ENCODE assay signal across 13 mouse cellular contexts in genomic region chr1:90909161-90909560, GRCm38 (mm10). TPM values are rescaled to one million over a fixed set of nuclear protein-coding genes. Genes with fewer than 3 reads are reported as not detected.
DNase-seq lines count a peak whose midpoint lies in the region; ATAC-seq and TF ChIP-seq lines count a peak whose summit lies in the region.
"Had no signal": no experiment of that assay in that cellular context is flagged by ENCODE, and none has a peak within 500 bp of the region (broad histone marks: within the 10 kb centered on the region; RNA-seq: fewer than 3 reads in every experiment).

No protein-coding gene starts in this region.

- peak overlapping the region; percentile 39; the same call in 1 of the 2 replicates for H3K9ac ChIP-seq in lung, embryonic 16.5 days (ENCODE audit: low read length)
- H3K9ac ChIP-seq: liver, embryonic 13.5 days had no signal

- peak; percentile 53 to 61 for DNase-seq in cerebellum, postnatal 10 days
- DNase-seq in cerebellum, adult 18-20 months, result no peak
- DNase-seq in lung, postnatal 25 days (ENCODE audit: low spot score), result no peak
- DNase-seq in heart, postnatal 36 days, result peak; percentile 38 to 49
- DNase-seq in retina, embryonic 14.5 days (ENCODE audit: low spot score), result no peak
- no peak for DNase-seq in left cerebral cortex, adult 11 months (ENCODE audit: low spot score)
- DNase-seq: B cell, adult 2 months; cerebellum, adult 11-12 months; liver, embryonic 13.5 days had no signal

- no peaks in the 10 kb centered on the region for H3K79me2 ChIP-seq in myocyte (ENCODE audit: control insufficient read depth, insufficient read depth)

- peaks cover 33% of the 10 kb centered on the region for H3K4me1 ChIP-seq in lung, embryonic 16.5 days (replicated peaks; ENCODE audit: control insufficient read depth, insufficient read depth, low read length)

- H3ac ChIP-seq in myocyte (ENCODE audit: control insufficient read depth, insufficient read length), result no peak overlapping the region

- H3K4me3 ChIP-seq in lung, embryonic 16.5 days (ENCODE audit: low read length), result no peak overlapping the region
- H3K4me3 ChIP-seq in myocyte, result peak overlapping the region; percentile 17
- H3K4me3 ChIP-seq: erythroblast, embryonic 14.5 days; liver, embryonic 13.5 days had no signal

- ATAC-seq in lung, embryonic 16.5 days (ENCODE audit: low read depth), result peak; percentile 78

- no peaks in the 10 kb centered on the region; the same call in 1 of the 2 replicates for H3K27me3 ChIP-seq in lung, embryonic 16.5 days (ENCODE audit: control insufficient read depth, insufficient read depth, low read depth, low read length)
- H3K27me3 ChIP-seq in myocyte (ENCODE audit: control insufficient read depth, insufficient read depth, insufficient read length), result no peaks in the 10 kb centered on the region
- H3K27me3 ChIP-seq: liver, embryonic 13.5 days had no signal

- peak overlapping the region; percentile 44 for H3K4me2 ChIP-seq in lung, embryonic 16.5 days (ENCODE audit: low read depth, low read length)
- peak overlapping the region; percentile 83 for H3K4me2 ChIP-seq in myocyte (ENCODE audit: low read depth)
- H3K4me2 ChIP-seq: liver, embryonic 13.5 days had no signal

- no peak for TF ChIP-seq POLR2A in myocyte (IDR thresholded peaks at IDR 0.05; ENCODE audit: insufficient read length, low read depth)

- intact Hi-C loops in heart, postnatal 36 days (cut with DNase I), result no loop called here

- peak overlapping the region; percentile 77 for H3K27ac ChIP-seq in lung, embryonic 16.5 days (ENCODE audit: low read length)
- H3K27ac ChIP-seq: liver, embryonic 13.5 days had no signal

- H3K9me3 ChIP-seq in lung, embryonic 16.5 days (ENCODE audit: control insufficient read depth, low read length), result no peaks in the 10 kb centered on the region
- H3K9me3 ChIP-seq: liver, embryonic 13.5 days had no signal

- H3K36me3 ChIP-seq in lung, embryonic 16.5 days (ENCODE audit: control insufficient read depth, insufficient read depth, low read length), result no peaks in the 10 kb centered on the region
- H3K36me3 ChIP-seq in myocyte (ENCODE audit: control insufficient read depth, insufficient read depth), result no peaks in the 10 kb centered on the region
- H3K36me3 ChIP-seq: liver, embryonic 13.5 days had no signal

TF ChIP-seq in myocyte, 11 proteins besides CTCF, POLR2A, EP300 and RAD21:
- TF ChIP-seq MAX (IDR thresholded peaks at IDR 0.05; ENCODE audit: low read depth), result no peak
- no peak for TF ChIP-seq TCF12 (IDR thresholded peaks at IDR 0.05; ENCODE audit: insufficient read depth, poor library complexity, severe bottlenecking)
- no peak for TF ChIP-seq MYOD1 (IDR thresholded peaks at IDR 0.05; ENCODE audit: control insufficient read depth in 1 of 3, insufficient read length in 2 of 3, low read depth in 2 of 3)
- TF ChIP-seq POLR2AphosphoS2 (IDR thresholded peaks at IDR 0.05; ENCODE audit: insufficient read length, low read depth), result no peak
- TF ChIP-seq USF1 (IDR thresholded peaks at IDR 0.05; ENCODE audit: low read depth), result no peak
- TF ChIP-seq E2F4 (IDR thresholded peaks at IDR 0.05; ENCODE audit: insufficient read depth), result no peak
- no peak for TF ChIP-seq MYOG (IDR thresholded peaks at IDR 0.05; ENCODE audit: control insufficient read depth in 1 of 3, insufficient read depth in 1 of 3, insufficient read length in 2 of 3, low read depth in 2 of 3)
- no peak for TF ChIP-seq REST (IDR thresholded peaks at IDR 0.05; ENCODE audit: insufficient read depth, insufficient read length)
- TF ChIP-seq TCF3 (IDR thresholded peaks at IDR 0.05; ENCODE audit: insufficient read length, low read depth), result no peak

RNA-seq across cellular contexts. Expression of gene Mlph, which starts 5.7 kb away (rescaled TPM):
- polyA plus RNA-seq in lung, embryonic 16.5 days (2015; fragmentation: Nextera tagmentation; extraction: Ambion mirVana), result 1.5 and 2.0 TPM in 2 replicates
- under 1 TPM; 0.61 to 0.70 TPM for total RNA-seq in heart, postnatal 36 days (2021)
- polyA plus RNA-seq in myocyte (2012; fragmentation: generic; extraction: Trizol), result 0.11 TPM
- polyA plus RNA-seq: erythroblast, embryonic 14.5 days had no signal

RNA-seq across cellular contexts. Expression of gene Prlh, which starts 43.7 kb away (rescaled TPM):
- polyA plus RNA-seq in lung, embryonic 16.5 days (2015; fragmentation: Nextera tagmentation; extraction: Ambion mirVana), result not detected in 2 replicates
- not detected for total RNA-seq in heart, postnatal 36 days (2021)
- not detected for polyA plus RNA-seq in myocyte (2012; fragmentation: generic; extraction: Trizol)
- polyA plus RNA-seq: neural tube, embryonic 11.5 days had no signal

Comparison
In these comparisons a context has a peak if more than half of its experiments do, and no peak if none do; other contexts are left out.
1. DNase-seq: peak in cerebellum, postnatal 10 days (2 of 2) and heart, postnatal 36 days (2 of 2); none in cerebellum, adult 18-20 months (0 of 2), lung, postnatal 25 days (single experiment), retina, embryonic 14.5 days (single experiment) and left cerebral cortex, adult 11 months (single experiment).